Mouse (Mus musculus) kidney, adult 2 months (tissue): Measurements from ENCODE around the gene Galns.
A peak's percentile ranks its signal among the peaks of the same experiment; 100 is the strongest.

Source experiments
- CTCF ChIP-seq: fragments of 200-500 bp; conservative IDR thresholded peaks from 2 replicates; pipeline ENCODE4 v1.5.1; 2011; ENCODE audit warnings: low read depth, mild to moderate bottlenecking, control low read depth, low read length, moderate library complexity, mixed read lengths; ENCODE audit not compliant: insufficient read depth, insufficient read length
- POLR2A ChIP-seq: fragments of 200-500 bp; IDR thresholded peaks from one replicate; pipeline ENCODE4 v1.6.1; 2011; ENCODE audit warnings: low read depth, low read length, control low read depth

- TF ChIP-seq CTCF (peak; percentile 35; the same call in 1 of the 2 replicates), POLR2A (peak; percentile 43)
Measured at GRCm38 (mm10) chr8:122611295-122612133, at the start of gene Galns, which contains the start of gene Trappc2l.
